Mouse (Mus musculus): ENCODE data around the gene Arfip1. TPM values are rescaled to one million over a fixed set of nuclear protein-coding genes. Genes with fewer than 3 reads are reported as not detected.

The Arfip1 gene
- polyA plus RNA-seq, 1 experiment from 2014 or later, result 27.3 TPM

DNA sequence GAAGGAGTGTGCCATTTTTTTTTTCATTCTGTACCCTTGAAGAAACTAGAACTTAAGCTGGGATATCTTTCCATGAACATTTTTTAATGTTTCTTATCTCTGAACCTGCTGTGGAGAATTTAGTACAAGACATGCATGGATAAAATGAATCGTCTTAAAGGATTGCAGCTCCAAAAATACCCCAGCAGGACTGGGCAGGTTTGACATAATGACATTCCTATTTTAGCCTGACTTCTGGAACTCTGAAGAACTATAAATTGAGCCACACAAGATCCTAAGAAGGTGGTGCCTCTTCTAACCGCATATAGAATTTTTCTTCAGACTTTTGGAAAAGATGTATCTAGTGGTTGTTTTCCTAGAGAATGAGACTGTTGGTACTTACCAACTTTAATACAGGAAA lies 10.8 kb upstream of the Arfip1 start, which contains the start of gene Tigd4:
Gene Tigd4 (plus strand): TSS at position 301 of the 400 bp plus-strand sequence.
- ATAC-seq (ENCODE audit: low FRiP score, low TSS enrichment), result no peak

GRCm38 (mm10) chr3:84586736-84587135 lies 4.3 kb upstream of the Arfip1 start:
- WGBS, result 74% methylated on average over 5 of the region's 5 CpGs
- DNase-seq, result no peak

More for the DNA sequence above, 10.8 kb upstream of the Arfip1 start, which contains the start of gene Tigd4:
- no peaks in the 10 kb centered on the region for H3K4me1 ChIP-seq (ENCODE audit: control insufficient read depth, insufficient read depth, low read length)
- DNase-seq, result no peak
- H3K36me3 ChIP-seq (ENCODE audit: control insufficient read depth, insufficient read depth, low read length), result no peaks in the 10 kb centered on the region
- no peak within 1 kb of the TSS for H3K27ac ChIP-seq (replicated peaks; ENCODE audit: low read depth, low read length)
- H3K9me3 ChIP-seq (ENCODE audit: control insufficient read depth, low read length), result no peaks in the 10 kb centered on the region
- H3K9ac ChIP-seq (replicated peaks; ENCODE audit: low read length), result no peak within 1 kb of the TSS
- H3K4me2 ChIP-seq (ENCODE audit: low read length), result no peak within 1 kb of the TSS
- WGBS, result 94% methylated on average over 2 of the region's 2 CpGs
- peaks cover 13% of the 10 kb centered on the region for H3K27me3 ChIP-seq (ENCODE audit: control insufficient read depth, insufficient read depth, low read length)
- no peak within 1 kb of the TSS for H3K4me3 ChIP-seq (replicated peaks; ENCODE audit: low read depth, low read length)

GRCm38 (mm10) chr3:84582913-84583276 lies 470 bp upstream of the Arfip1 start:
- Histone ChIP-seq H3K9ac (replicated peaks; ENCODE audit: low read length) (peak overlapping the region; percentile 57), H3K4me2 (ENCODE audit: low read length) (peak overlapping the region; percentile 67), H3K36me3 (ENCODE audit: control insufficient read depth, insufficient read depth, low read length) (no peaks in the 10 kb centered on the region), H3K4me1 (ENCODE audit: control insufficient read depth, insufficient read depth, low read length) (peaks cover 15% of the 10 kb centered on the region), H3K27me3 (ENCODE audit: control insufficient read depth, insufficient read depth, low read length) (no peaks in the 10 kb centered on the region), H3K4me3 (replicated peaks; ENCODE audit: low read depth, low read length) (peak overlapping the region; percentile 83), H3K27ac (replicated peaks; ENCODE audit: low read depth, low read length) (peak overlapping the region; percentile 92), H3K9me3 (ENCODE audit: control insufficient read depth, low read length) (no peaks in the 10 kb centered on the region)
- WGBS, result under 1% methylated on average over 27 of the region's 27 CpGs
- ATAC-seq (ENCODE audit: low FRiP score, low TSS enrichment) (peak; percentile 66), DNase-seq (no peak)

More at GRCm38 (mm10) chr3:84586736-84587135, 4.3 kb upstream of the Arfip1 start:
- Histone ChIP-seq H3K4me1 (ENCODE audit: control insufficient read depth, insufficient read depth, low read length) (peaks cover 6% of the 10 kb centered on the region; the same call in 1 of the 2 replicates), H3K9me3 (ENCODE audit: control insufficient read depth, low read length) (no peaks in the 10 kb centered on the region), H3K4me3 (replicated peaks; ENCODE audit: low read depth, low read length) (no peak overlapping the region), H3K36me3 (ENCODE audit: control insufficient read depth, insufficient read depth, low read length) (no peaks in the 10 kb centered on the region), H3K4me2 (ENCODE audit: low read length) (no peak overlapping the region), H3K27me3 (ENCODE audit: control insufficient read depth, insufficient read depth, low read length) (no peaks in the 10 kb centered on the region), H3K9ac (replicated peaks; ENCODE audit: low read length) (no peak overlapping the region), H3K27ac (replicated peaks; ENCODE audit: low read depth, low read length) (no peak overlapping the region)
- no peak for ATAC-seq (ENCODE audit: low FRiP score, low TSS enrichment)

DNA sequence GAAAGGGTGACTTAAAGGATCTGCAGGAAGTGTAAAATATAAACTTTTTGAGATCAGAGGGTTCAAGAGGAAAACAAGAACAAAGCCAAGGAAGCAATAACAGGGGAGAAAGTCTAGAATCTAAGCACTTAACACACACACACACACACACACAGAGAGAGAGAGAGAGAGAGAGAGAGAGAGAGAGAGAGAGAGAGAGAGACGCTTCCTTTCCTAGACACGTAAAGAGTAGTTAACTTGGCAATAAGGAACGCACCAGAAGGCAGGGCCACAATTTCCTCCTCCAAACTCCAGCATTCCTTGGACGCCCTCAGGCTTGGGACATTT lies 766 bp downstream of the Arfip1 start:
- ATAC-seq (ENCODE audit: low FRiP score, low TSS enrichment) (no peak), DNase-seq (no peak)
- Histone ChIP-seq H3K36me3 (ENCODE audit: control insufficient read depth, insufficient read depth, low read length) (no peaks in the 10 kb centered on the region), H3K27me3 (ENCODE audit: control insufficient read depth, insufficient read depth, low read length) (no peaks in the 10 kb centered on the region), H3K4me3 (replicated peaks; ENCODE audit: low read depth, low read length) (peak overlapping the region; percentile 83), H3K27ac (replicated peaks; ENCODE audit: low read depth, low read length) (peak overlapping the region; percentile 92), H3K4me1 (ENCODE audit: control insufficient read depth, insufficient read depth, low read length) (peaks cover 15% of the 10 kb centered on the region), H3K9me3 (ENCODE audit: control insufficient read depth, low read length) (no peaks in the 10 kb centered on the region), H3K9ac (replicated peaks; ENCODE audit: low read length) (peak overlapping the region; percentile 57; the same call in 1 of the 2 replicates), H3K4me2 (ENCODE audit: low read length) (peak overlapping the region; percentile 67)
- 0% methylated on average over 4 of the region's 4 CpGs for WGBS

GRCm38 (mm10) chr3:84580716-84581115 lies 1.7 kb downstream of the Arfip1 start:
- 64% methylated on average over 4 of the region's 4 CpGs for WGBS
- Histone ChIP-seq H3K36me3 (ENCODE audit: control insufficient read depth, insufficient read depth, low read length) (no peaks in the 10 kb centered on the region), H3K9me3 (ENCODE audit: control insufficient read depth, low read length) (no peaks in the 10 kb centered on the region), H3K9ac (replicated peaks; ENCODE audit: low read length) (no peak overlapping the region), H3K27ac (replicated peaks; ENCODE audit: low read depth, low read length) (no peak overlapping the region), H3K4me1 (ENCODE audit: control insufficient read depth, insufficient read depth, low read length) (peaks cover 15% of the 10 kb centered on the region), H3K4me3 (replicated peaks; ENCODE audit: low read depth, low read length) (no peak overlapping the region), H3K27me3 (ENCODE audit: control insufficient read depth, insufficient read depth, low read length) (no peaks in the 10 kb centered on the region), H3K4me2 (ENCODE audit: low read length) (peak overlapping the region; percentile 67)
- DNase-seq, result no peak
- no peak for ATAC-seq (ENCODE audit: low FRiP score, low TSS enrichment)

GRCm38 (mm10) chr3:84570501-84570900 lies 11.9 kb downstream of the Arfip1 start:
- 94% methylated on average over 3 of the region's 3 CpGs for WGBS
- ATAC-seq (ENCODE audit: low FRiP score, low TSS enrichment), result no peak
- Histone ChIP-seq H3K4me2 (ENCODE audit: low read length) (no peak overlapping the region), H3K27me3 (ENCODE audit: control insufficient read depth, insufficient read depth, low read length) (no peaks in the 10 kb centered on the region), H3K4me1 (ENCODE audit: control insufficient read depth, insufficient read depth, low read length) (no peaks in the 10 kb centered on the region), H3K27ac (replicated peaks; ENCODE audit: low read depth, low read length) (no peak overlapping the region), H3K36me3 (ENCODE audit: control insufficient read depth, insufficient read depth, low read length) (no peaks in the 10 kb centered on the region), H3K4me3 (replicated peaks; ENCODE audit: low read depth, low read length) (no peak overlapping the region), H3K9ac (replicated peaks; ENCODE audit: low read length) (no peak overlapping the region), H3K9me3 (ENCODE audit: control insufficient read depth, low read length) (no peaks in the 10 kb centered on the region)
- DNase-seq, result no peak

DNA sequence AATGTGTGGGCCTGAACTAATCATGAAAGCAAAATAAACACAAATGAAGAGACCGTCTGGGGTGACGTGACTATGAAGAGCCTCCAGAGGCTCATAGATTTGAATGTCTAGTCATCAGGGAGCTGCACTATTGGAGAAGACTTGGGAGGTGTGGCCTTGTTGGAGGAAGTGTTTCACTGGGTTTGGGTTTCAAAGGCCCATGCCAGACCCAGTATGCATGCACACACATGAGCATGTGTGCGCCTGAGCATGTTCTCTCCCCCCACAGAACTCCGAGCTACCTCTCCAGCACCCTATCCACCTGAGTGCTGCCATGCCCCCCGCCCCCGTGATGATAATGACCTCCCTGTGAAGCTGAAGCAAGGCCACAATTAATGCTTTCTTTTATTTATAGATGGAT lies 12.8 kb downstream of the Arfip1 start:
- Histone ChIP-seq H3K9me3 (ENCODE audit: control insufficient read depth, low read length) (no peaks in the 10 kb centered on the region), H3K27ac (replicated peaks; ENCODE audit: low read depth, low read length) (no peak overlapping the region), H3K27me3 (ENCODE audit: control insufficient read depth, insufficient read depth, low read length) (no peaks in the 10 kb centered on the region), H3K4me3 (replicated peaks; ENCODE audit: low read depth, low read length) (no peak overlapping the region), H3K4me1 (ENCODE audit: control insufficient read depth, insufficient read depth, low read length) (no peaks in the 10 kb centered on the region), H3K9ac (replicated peaks; ENCODE audit: low read length) (no peak overlapping the region), H3K36me3 (ENCODE audit: control insufficient read depth, insufficient read depth, low read length) (no peaks in the 10 kb centered on the region), H3K4me2 (ENCODE audit: low read length) (no peak overlapping the region)
- WGBS, result 84% methylated on average over 6 of the region's 6 CpGs
- no peak for ATAC-seq (ENCODE audit: low FRiP score, low TSS enrichment)
- no peak for DNase-seq

DNA sequence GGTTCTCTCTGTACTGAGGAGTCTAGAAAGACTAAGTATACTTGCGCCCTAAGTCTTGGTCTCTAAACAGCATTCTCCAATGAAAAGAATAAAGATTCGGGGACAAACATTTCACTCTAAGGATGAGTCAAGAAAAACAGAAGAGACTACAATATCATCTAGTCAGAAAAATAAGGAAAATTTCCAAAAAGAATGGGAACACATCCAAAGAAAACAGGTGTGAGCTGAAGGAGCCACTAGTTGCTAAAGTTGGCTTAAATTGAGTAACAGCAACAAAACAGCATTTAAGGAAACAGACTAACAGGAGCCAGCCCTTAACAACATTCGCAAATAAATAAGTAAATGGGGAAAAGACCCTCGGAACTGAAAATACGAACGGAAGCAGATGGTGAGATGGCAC lies 13.9 kb downstream of the Arfip1 start:
- Histone ChIP-seq H3K4me2 (ENCODE audit: low read length) (no peak overlapping the region), H3K36me3 (ENCODE audit: control insufficient read depth, insufficient read depth, low read length) (no peaks in the 10 kb centered on the region), H3K9ac (replicated peaks; ENCODE audit: low read length) (no peak overlapping the region), H3K4me3 (replicated peaks; ENCODE audit: low read depth, low read length) (no peak overlapping the region), H3K27ac (replicated peaks; ENCODE audit: low read depth, low read length) (no peak overlapping the region), H3K9me3 (ENCODE audit: control insufficient read depth, low read length) (no peaks in the 10 kb centered on the region), H3K27me3 (ENCODE audit: control insufficient read depth, insufficient read depth, low read length) (no peaks in the 10 kb centered on the region), H3K4me1 (ENCODE audit: control insufficient read depth, insufficient read depth, low read length) (no peaks in the 10 kb centered on the region)
- DNase-seq, result no peak
- WGBS, result 94% methylated on average over 6 of the region's 6 CpGs
- no peak for ATAC-seq (ENCODE audit: low FRiP score, low TSS enrichment)

GRCm38 (mm10) chr3:84563415-84563814 lies 19.0 kb downstream of the Arfip1 start:
- ATAC-seq (ENCODE audit: low FRiP score, low TSS enrichment) (no peak), DNase-seq (no peak)
- no peaks in the 10 kb centered on the region for H3K27me3 ChIP-seq (ENCODE audit: control insufficient read depth, insufficient read depth, low read length)
- H3K9me3 ChIP-seq (ENCODE audit: control insufficient read depth, low read length), result no peaks in the 10 kb centered on the region
- no peak overlapping the region for H3K9ac ChIP-seq (replicated peaks; ENCODE audit: low read length)
- no peaks in the 10 kb centered on the region for H3K36me3 ChIP-seq (ENCODE audit: control insufficient read depth, insufficient read depth, low read length)
- H3K4me3 ChIP-seq (replicated peaks; ENCODE audit: low read depth, low read length), result no peak overlapping the region
- H3K27ac ChIP-seq (replicated peaks; ENCODE audit: low read depth, low read length), result no peak overlapping the region
- WGBS, result 93% methylated on average over 4 of the region's 4 CpGs
- no peaks in the 10 kb centered on the region for H3K4me1 ChIP-seq (ENCODE audit: control insufficient read depth, insufficient read depth, low read length)
- no peak overlapping the region for H3K4me2 ChIP-seq (ENCODE audit: low read length)
